Mouse (Mus musculus): Measurements from ENCODE around the gene Slc17a3.

Slc17a3 gene

GRCm38 (mm10) chr13:23839308-23839707, at the start of gene Slc17a3:
TSS of gene Slc17a3 (plus strand) at chr13:23839434.
- no peak for DNase-seq (ENCODE audit: extremely low read depth, insufficient read length, low spot score)

DNA sequence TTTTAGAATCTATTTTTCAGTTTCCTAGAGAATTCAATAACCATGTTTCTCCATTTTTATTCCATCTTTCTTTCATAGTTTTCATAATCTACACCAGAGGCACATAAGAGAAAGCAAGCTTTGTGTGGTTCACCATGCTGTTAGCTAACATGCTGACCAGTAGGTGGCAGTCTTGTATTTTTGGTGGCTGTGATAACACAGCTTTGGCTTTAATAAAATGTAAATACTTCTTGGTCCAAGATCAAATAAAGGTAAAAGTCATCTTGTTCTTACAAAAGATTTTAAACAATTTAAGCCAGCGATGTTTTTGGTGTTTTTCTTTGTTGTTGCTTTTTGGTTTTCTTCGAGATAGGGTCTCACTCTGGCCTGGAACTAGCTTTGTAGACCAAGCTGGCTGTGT, 46.7 kb upstream of the Slc17a3 start:
- DNase-seq (ENCODE audit: extremely low read depth, insufficient read length, low spot score) = no peak

GRCm38 (mm10) chr13:23799405-23799804, 39.8 kb upstream of the Slc17a3 start:
- DNase-seq (ENCODE audit: extremely low read depth, insufficient read length, low spot score) = no peak

DNA sequence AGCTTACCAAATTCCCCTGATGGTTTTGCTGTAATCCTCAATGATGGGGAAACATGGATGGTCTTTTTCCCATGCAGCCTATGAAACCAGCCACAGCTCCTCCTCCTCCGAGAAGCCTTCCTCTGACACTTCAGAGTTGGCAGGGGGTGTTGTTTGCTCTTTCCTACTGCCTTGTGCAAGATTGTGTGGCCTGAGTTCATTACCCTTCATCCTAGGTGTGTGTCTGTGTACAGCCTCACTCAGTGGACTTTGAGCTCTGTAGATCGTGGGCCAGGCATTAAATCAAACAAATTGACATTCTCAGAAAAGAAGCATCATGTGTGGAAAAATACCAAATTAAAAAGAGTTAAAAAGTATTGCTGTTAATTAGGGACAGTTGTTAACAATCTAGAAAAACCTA, 34.7 kb upstream of the Slc17a3 start:
- no peak for DNase-seq (ENCODE audit: extremely low read depth, insufficient read length, low spot score)

GRCm38 (mm10) chr13:23806422-23807052, 32.7 kb upstream of the Slc17a3 start, which contains the start of gene Slc17a2:
TSS of gene Slc17a2 (plus strand) at chr13:23806993.
- DNase-seq (ENCODE audit: extremely low read depth, insufficient read length, low spot score) = no peak

GRCm38 (mm10) chr13:23816148-23816547, 23.1 kb upstream of the Slc17a3 start:
- no peak for DNase-seq (ENCODE audit: extremely low read depth, insufficient read length, low spot score)

GRCm38 (mm10) chr13:23820179-23820940, 18.9 kb upstream of the Slc17a3 start:
- DNase-seq (ENCODE audit: extremely low read depth, insufficient read length, low spot score) = no peak

GRCm38 (mm10) chr13:23822213-23822612, 17.0 kb upstream of the Slc17a3 start:
- DNase-seq (ENCODE audit: extremely low read depth, insufficient read length, low spot score) = no peak

DNA sequence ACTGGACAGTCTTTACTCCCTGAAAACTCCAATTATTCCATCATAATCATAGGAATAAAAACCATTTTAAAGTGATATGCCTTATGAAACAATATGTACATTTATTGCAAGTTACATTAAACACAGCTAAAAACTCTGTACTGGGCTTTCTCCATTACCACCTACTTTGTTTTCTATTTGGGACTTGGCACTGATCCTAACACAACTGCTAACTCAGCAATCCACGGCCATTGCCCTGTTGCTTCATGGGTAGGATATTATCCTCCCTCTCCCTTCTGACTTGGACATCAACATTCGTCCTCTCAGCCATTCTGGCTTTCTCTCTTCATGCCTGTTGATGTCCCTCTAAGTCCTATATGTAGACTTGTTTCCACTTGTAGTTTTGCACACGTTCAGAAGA, 12.6 kb upstream of the Slc17a3 start:
- no peak for DNase-seq (ENCODE audit: extremely low read depth, insufficient read length, low spot score)

- peak; percentile 9 for DNase-seq (ENCODE audit: extremely low read depth, insufficient read length, low spot score)
These were observed 6.2 kb upstream of the Slc17a3 start for GRCm38 (mm10) chr13:23833053-23833452.

- no peak for DNase-seq (ENCODE audit: extremely low read depth, insufficient read length, low spot score)
These were observed 4.4 kb upstream of the Slc17a3 start for GRCm38 (mm10) chr13:23834836-23835235.

- DNase-seq (ENCODE audit: extremely low read depth, insufficient read length, low spot score) = no peak
These were observed 2.6 kb upstream of the Slc17a3 start for GRCm38 (mm10) chr13:23836630-23837029.

GRCm38 (mm10) chr13:23845851-23846250, 6.6 kb downstream of the Slc17a3 start:
- no peak for DNase-seq (ENCODE audit: extremely low read depth, insufficient read length, low spot score)

DNA sequence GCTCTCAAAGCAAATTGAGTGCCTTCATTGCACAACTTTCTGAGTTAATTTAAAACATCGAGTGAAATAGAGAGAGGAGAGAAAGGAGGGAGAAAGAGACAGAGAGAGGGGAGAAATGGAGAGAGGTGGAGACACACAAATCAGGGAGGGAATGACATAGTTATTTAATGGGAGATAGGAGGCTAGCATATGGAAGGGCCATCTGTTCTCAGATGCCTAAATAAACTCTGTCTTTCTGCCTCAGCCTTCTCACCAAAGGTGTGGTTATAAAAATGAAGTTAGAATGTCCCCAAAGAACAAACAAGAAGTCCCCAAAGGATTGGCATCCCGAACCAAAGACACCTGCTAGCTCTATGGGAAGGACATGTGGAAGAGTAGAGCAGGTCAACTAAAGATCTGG, 10.1 kb downstream of the Slc17a3 start:
- no peak for DNase-seq (ENCODE audit: extremely low read depth, insufficient read length, low spot score)

- no peak for DNase-seq (ENCODE audit: extremely low read depth, insufficient read length, low spot score)
These were observed 17.2 kb downstream of the Slc17a3 start for GRCm38 (mm10) chr13:23856401-23856800.

DNA sequence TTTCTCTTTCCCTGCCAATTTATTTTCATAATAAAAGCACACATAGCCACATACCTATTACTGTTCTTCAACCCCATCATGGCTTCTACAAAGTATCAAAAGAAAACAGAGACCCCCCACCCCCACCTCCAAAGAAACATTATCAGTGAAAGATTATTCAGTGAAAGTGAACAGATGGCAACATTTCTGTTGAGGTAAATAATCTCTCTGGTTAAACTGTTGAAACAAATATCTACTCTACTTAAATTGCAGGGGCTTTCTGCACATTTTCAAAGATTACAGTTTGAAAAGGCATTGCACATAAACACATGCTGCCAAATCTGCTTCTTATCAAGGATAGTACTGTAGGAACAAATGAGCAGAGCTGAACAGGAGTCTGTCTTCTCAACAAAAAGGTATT, 22.6 kb downstream of the Slc17a3 start:
- DNase-seq (ENCODE audit: extremely low read depth, insufficient read length, low spot score) = no peak

- no peak for DNase-seq (ENCODE audit: extremely low read depth, insufficient read length, low spot score)
These were observed 25.5 kb downstream of the Slc17a3 start for GRCm38 (mm10) chr13:23864711-23865110.

DNA sequence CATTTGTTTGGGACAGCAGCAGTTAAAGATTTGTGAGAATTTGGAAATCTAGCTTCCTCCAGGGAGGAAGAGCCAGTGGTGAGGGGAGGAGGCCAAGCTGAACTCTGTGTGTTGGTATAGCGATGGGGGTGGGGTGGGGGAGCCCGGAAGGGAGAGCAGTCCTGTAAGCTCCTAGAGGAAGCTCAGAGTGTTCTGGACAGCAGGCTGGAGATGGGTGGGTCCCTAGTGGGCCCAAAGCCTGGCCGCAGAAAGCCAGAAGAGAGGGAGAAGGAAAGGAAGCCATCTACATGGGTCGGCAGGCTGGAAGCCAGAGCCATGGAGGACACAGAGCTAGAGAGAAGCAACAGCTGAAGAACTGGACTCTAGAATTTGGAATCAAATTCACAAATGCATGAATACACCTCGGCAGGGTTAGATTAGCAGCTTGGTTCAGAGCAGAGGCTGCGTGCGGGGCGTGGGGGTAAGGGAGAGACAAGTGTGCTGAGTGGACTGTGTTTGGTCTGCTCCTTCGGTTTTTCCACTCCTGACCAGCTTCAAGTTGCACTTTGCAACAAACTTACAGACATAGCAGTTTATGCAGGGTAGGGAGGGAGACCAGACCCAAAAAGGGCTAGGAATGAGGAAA, 27.0 kb downstream of the Slc17a3 start:
- no peak for DNase-seq (ENCODE audit: extremely low read depth, insufficient read length, low spot score)

DNA sequence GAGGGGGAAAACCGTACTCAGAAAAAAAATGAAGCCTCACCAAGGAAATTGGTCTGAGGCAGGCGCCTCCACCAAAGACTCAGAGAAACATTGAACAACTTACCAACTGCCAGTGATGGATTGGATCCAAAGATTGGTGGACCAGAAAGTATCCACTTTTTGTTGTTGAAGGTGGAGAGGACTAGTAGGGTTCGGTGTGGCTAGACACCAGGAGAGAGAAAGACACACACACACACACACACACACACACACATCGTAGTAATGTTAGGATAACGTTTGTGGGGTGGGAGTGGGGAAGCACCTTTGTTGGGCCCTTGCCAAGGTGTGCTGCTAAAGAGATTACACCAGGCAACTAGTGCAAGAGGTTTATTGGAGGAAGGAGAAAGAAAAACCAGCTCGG, 27.8 kb downstream of the Slc17a3 start:
- DNase-seq (ENCODE audit: extremely low read depth, insufficient read length, low spot score) = no peak

- DNase-seq (ENCODE audit: extremely low read depth, insufficient read length, low spot score) = no peak
These were observed 28.2 kb downstream of the Slc17a3 start, which contains the start of gene Slc17a1 for GRCm38 (mm10) chr13:23867405-23867804. TSS of gene Slc17a1 (plus strand) at chr13:23867750.

DNA sequence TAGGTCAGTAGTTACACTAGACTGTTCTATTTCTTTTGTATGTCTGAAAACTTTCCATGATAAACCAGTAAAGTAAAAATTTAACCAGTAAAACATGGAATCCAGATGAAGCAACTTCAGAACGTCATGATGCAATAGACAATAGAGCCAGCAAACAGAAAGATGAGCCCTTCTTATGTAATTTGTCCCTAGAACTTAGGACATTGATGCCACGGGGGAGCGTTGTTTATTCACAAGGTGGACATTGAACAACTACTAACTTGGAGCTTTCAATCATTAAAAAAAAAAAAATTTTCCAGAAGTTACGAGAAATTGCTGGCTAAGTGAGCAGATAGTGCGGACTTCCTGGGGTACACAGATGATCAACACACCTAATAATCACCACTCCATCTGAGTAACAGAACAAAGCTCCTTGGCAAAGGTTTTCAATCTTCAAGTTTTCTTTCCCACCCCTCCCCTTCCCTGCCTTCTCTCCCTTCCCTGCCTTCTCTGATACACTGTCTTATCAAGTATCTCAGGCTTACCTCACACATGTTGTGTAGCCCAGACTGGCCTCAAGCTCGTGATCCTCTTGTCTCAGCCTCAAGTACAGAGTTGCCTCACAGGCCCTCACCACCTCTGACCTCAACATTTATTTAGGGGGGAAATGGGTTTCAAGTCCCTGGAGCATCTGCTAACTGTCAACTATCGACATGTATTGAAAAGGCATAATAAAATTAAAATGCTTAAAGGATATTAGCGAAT, 29.7 kb downstream of the Slc17a3 start:
- DNase-seq (ENCODE audit: extremely low read depth, insufficient read length, low spot score) = no peak

Measured in 3134 (cell line).